In the genomic region with DNA sequence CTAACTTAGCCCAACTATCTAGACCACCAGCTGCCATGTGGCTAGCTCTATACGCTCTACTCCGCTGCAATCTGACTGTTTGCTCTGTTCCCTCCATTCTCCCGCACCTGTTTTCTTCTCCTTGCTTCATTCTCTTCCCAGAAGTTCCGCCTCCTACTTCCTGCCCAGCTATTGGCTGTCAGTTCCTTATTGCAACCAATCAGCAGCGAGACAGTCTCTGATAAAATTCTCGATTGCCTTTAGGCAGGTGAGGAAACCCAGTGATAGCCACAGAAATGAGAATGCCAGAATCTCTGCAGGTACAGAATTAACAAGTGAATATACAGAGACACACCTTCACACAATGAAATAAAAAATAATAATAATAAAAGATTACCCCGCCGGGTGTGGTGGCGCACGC, we compare ENCODE assay signal across 33 mouse cellular contexts. TPM values are rescaled to one million over a fixed set of nuclear protein-coding genes. Genes with fewer than 3 reads are reported as not detected.
A peak's percentile ranks its signal among the peaks of the same experiment; 100 is the strongest.
DNase-seq lines count a peak whose midpoint lies in the region; TF ChIP-seq lines count a peak whose summit lies in the region.
"Had no signal": no experiment of that assay in that cellular context is flagged by ENCODE, and none has a peak within 500 bp of the region (broad histone marks: within the 10 kb centered on the region; RNA-seq: fewer than 3 reads in every experiment).

No protein-coding gene starts in this region.

- TF ChIP-seq CTCF in thymus, adult 2 months (IDR thresholded peaks at IDR 0.05; ENCODE audit: borderline replicate concordance, control insufficient read depth, extremely low read depth, insufficient read depth, low read length, poor library complexity) = no peak
- TF ChIP-seq CTCF in MEL (IDR thresholded peaks at IDR 0.05 in 2 of 3, conservative IDR thresholded peaks at IDR 0.05 in 1 of 3; ENCODE audit: control insufficient read depth in 1 of 3, insufficient read depth in 1 of 3, low read depth in 2 of 3, low read length in 3 of 3, poor library complexity in 1 of 3, severe bottlenecking in 1 of 3) = no peak

- no peak overlapping the region for H3K9ac ChIP-seq in MEL (ENCODE audit: control insufficient read depth, low read depth, low read length, poor library complexity, severe bottlenecking)
- H3K9ac ChIP-seq: forebrain, embryonic 13.5 days; heart, embryonic 13.5 days; hindbrain, embryonic 15.5 days; limb, embryonic 13.5 days; liver, embryonic 12.5 days; midbrain, embryonic 13.5 days had no signal

- DNase-seq in thymus, postnatal 14 days = peak; percentile 32
- no peak for DNase-seq in thymus, adult 2 months
- DNase-seq in MEL (ENCODE audit: low read depth, low spot score) = peak; percentile 55
- DNase-seq in ZHBTc4 (ENCODE audit: low read depth, low spot score) = peak; percentile 50
- DNase-seq in urinary bladder, postnatal 14 days (ENCODE audit: low spot score) = no peak
- no peak for DNase-seq in cerebellum, postnatal 10 days
- DNase-seq: adrenal gland, postnatal 25 days; cerebellum, adult 18-20 months; cerebellum, postnatal 14 days; gastrocnemius, postnatal 10 days; heart, postnatal 10 days; kidney, adult 2 months; kidney, postnatal 36 days; lung, adult 18-20 months; thymus, postnatal 36 days had no signal

- no peak for TF ChIP-seq POLR2A in thymus, adult 2 months (IDR thresholded peaks at IDR 0.05; ENCODE audit: control insufficient read depth, extremely low read depth, insufficient read depth, low read length, poor library complexity)
- no peak for TF ChIP-seq POLR2A in MEL (IDR thresholded peaks at IDR 0.05; ENCODE audit: control insufficient read depth in 1 of 2, insufficient read depth in 1 of 2, low read depth in 1 of 2, low read length in 2 of 2, poor library complexity in 1 of 2)

- H3K36me3 ChIP-seq in thymus, adult 2 months (ENCODE audit: control insufficient read depth, insufficient read depth, low read length) = no peaks in the 10 kb centered on the region
- 0 out of 4 replicates have a peak, but pooled peaks cover 0 to 2% of the 10 kb centered on the region in 2 experiments for H3K36me3 ChIP-seq in MEL (ENCODE audit: control insufficient read depth in 1 of 2, insufficient read depth in 2 of 2, low read length in 2 of 2)
- H3K36me3 ChIP-seq: heart, embryonic 13.5 days; hindbrain, embryonic 15.5 days; limb, embryonic 13.5 days; liver, embryonic 12.5 days; midbrain, embryonic 13.5 days had no signal

- no peak overlapping the region for H3K27ac ChIP-seq in thymus, adult 2 months (ENCODE audit: control insufficient read depth, insufficient read depth, low read length)
- H3K27ac ChIP-seq in MEL (ENCODE audit: control insufficient read depth, low read depth, low read length) = no peak overlapping the region
- H3K27ac ChIP-seq: forebrain, embryonic 13.5 days; heart, embryonic 13.5 days; hindbrain, embryonic 15.5 days; limb, embryonic 13.5 days; liver, embryonic 12.5 days; midbrain, embryonic 13.5 days had no signal

- TF ChIP-seq EP300 in MEL (IDR thresholded peaks at IDR 0.05; ENCODE audit: low read depth in 1 of 2, low read length in 2 of 2) = no peak

- no peak overlapping the region for H3K4me3 ChIP-seq in thymus, adult 2 months (ENCODE audit: control insufficient read depth, insufficient read depth, low read length)
- no peak overlapping the region for H3K4me3 ChIP-seq in MEL (ENCODE audit: control insufficient read depth in 1 of 2, insufficient read depth in 1 of 2, low read depth in 2 of 2, low read length in 2 of 2)
- H3K4me3 ChIP-seq: forebrain, embryonic 13.5 days; heart, embryonic 13.5 days; hindbrain, embryonic 15.5 days; limb, embryonic 13.5 days; liver, embryonic 12.5 days; midbrain, embryonic 13.5 days had no signal

- H3K9me3 ChIP-seq in MEL (replicated peaks; ENCODE audit: insufficient read depth, low read length) = no peaks in the 10 kb centered on the region
- H3K9me3 ChIP-seq: forebrain, embryonic 13.5 days; heart, embryonic 13.5 days; hindbrain, embryonic 15.5 days; limb, embryonic 13.5 days; liver, embryonic 12.5 days; midbrain, embryonic 13.5 days had no signal

- 53% methylated on average over 10 of the region's 10 CpGs for WGBS in thymus, adult 2 months

- no peaks in the 10 kb centered on the region; the same call in 1 of the 2 replicates for H3K4me1 ChIP-seq in thymus, adult 2 months (replicated peaks; ENCODE audit: control insufficient read depth, insufficient read depth, low read length)
- no peaks in the 10 kb centered on the region for H3K4me1 ChIP-seq in MEL (ENCODE audit: control insufficient read depth in 1 of 2, insufficient read depth in 2 of 2, low read length in 2 of 2)
- H3K4me1 ChIP-seq: forebrain, embryonic 13.5 days; heart, embryonic 13.5 days; hindbrain, embryonic 15.5 days; limb, embryonic 13.5 days; midbrain, embryonic 13.5 days had no signal

- H3K27me3 ChIP-seq in thymus, adult 2 months (ENCODE audit: control insufficient read depth, insufficient read depth, low read length) = no peaks in the 10 kb centered on the region; the same call in 1 of the 2 replicates
- H3K27me3 ChIP-seq in MEL (ENCODE audit: control insufficient read depth in 1 of 2, insufficient read depth in 2 of 2, low read length in 2 of 2) = peaks cover 0 to 5% of the 10 kb centered on the region in 2 experiments; a peak in 2 of 4 replicates
- H3K27me3 ChIP-seq: forebrain, embryonic 13.5 days; hindbrain, embryonic 15.5 days; limb, embryonic 13.5 days; midbrain, embryonic 13.5 days had no signal

- TF ChIP-seq RAD21 in MEL (IDR thresholded peaks at IDR 0.05; ENCODE audit: low read depth, low read length) = no peak

- no peaks in the 10 kb centered on the region for H3K79me2 ChIP-seq in MEL (ENCODE audit: control insufficient read depth, insufficient read depth, low read length, poor library complexity)

TF ChIP-seq in MEL, 35 proteins besides CTCF, POLR2A, EP300 and RAD21:
- TF ChIP-seq NELFE (IDR thresholded peaks at IDR 0.05; ENCODE audit: low read depth, low read length) (no peak), GATA1 (IDR thresholded peaks at IDR 0.05; ENCODE audit: low read depth, low read length) (peak; percentile 56)
TF ChIP-seq in MEL: peak in this region for 1.

RNA-seq across cellular contexts. Expression of gene Pear1, which starts 4.9 kb away (rescaled TPM):
- 17.5 and 19.8 TPM in 2 replicates for polyA plus RNA-seq in thymus, adult 2 months (2012; rRNA removed)
- total RNA-seq in MEL (2012; rRNA removed) = 0.16 and 0.35 TPM in 2 replicates
- 1 to 10 TPM in 1 of 2 experiments, not detected in 1; 1.0 TPM for polyA plus RNA-seq in MEL (2012; ENCODE audit: insufficient read depth in 1 of 2, insufficient read length in 2 of 2, low read depth in 1 of 2, low replicate concordance in 2 of 2, missing spikeins in 1 of 2)

RNA-seq across cellular contexts. Expression of gene Sh2d2a, which starts 17.5 kb away (rescaled TPM):
- polyA plus RNA-seq in thymus, adult 2 months (2012; rRNA removed) = 179 and 180 TPM in 2 replicates
- total RNA-seq in MEL (2012; rRNA removed) = not detected in 2 replicates
- not detected for polyA plus RNA-seq in MEL (2012; ENCODE audit: insufficient read depth in 1 of 2, insufficient read length in 2 of 2, low read depth in 1 of 2, low replicate concordance in 2 of 2, missing spikeins in 1 of 2)
- total RNA-seq: layer of hippocampus, adult 8-10 months; layer of hippocampus, postnatal 25 days; left cerebral cortex, adult 8-10 months; left cerebral cortex, postnatal 36 days had no signal
- polyA plus RNA-seq: cortical plate, adult 2 months; forebrain, embryonic 13.5 days; limb, embryonic 13.5 days; midbrain, embryonic 13.5 days; neural tube, embryonic 14.5 days; Patski had no signal

RNA-seq across cellular contexts. Expression of gene Insrr, which starts 32.3 kb away (rescaled TPM):
- 0.58 and 0.64 TPM in 2 replicates for polyA plus RNA-seq in thymus, adult 2 months (2012; rRNA removed)
- total RNA-seq in MEL (2012; rRNA removed) = 0.62 and 0.77 TPM in 2 replicates
- 1 to 10 TPM in 1 of 2 experiments, not detected in 1; 3.7 TPM for polyA plus RNA-seq in MEL (2012; ENCODE audit: insufficient read depth in 1 of 2, insufficient read length in 2 of 2, low read depth in 1 of 2, low replicate concordance in 2 of 2, missing spikeins in 1 of 2)
- total RNA-seq: heart, adult 8-10 months; megakaryocyte, adult 5-6 weeks; monocyte, adult 5-6 weeks had no signal
- polyA plus RNA-seq: C2C12 had no signal

RNA-seq across cellular contexts. Expression of gene Ntrk1, which starts 34.1 kb away (rescaled TPM):
- 0.67 and 0.89 TPM in 2 replicates for polyA plus RNA-seq in thymus, adult 2 months (2012; rRNA removed)
- total RNA-seq in MEL (2012; rRNA removed) = not detected in 2 replicates
- not detected for polyA plus RNA-seq in MEL (2012; ENCODE audit: insufficient read depth in 1 of 2, insufficient read length in 2 of 2, low read depth in 1 of 2, low replicate concordance in 2 of 2, missing spikeins in 1 of 2)
- total RNA-seq: hematopoietic stem cell, adult 5-6 weeks; megakaryocyte, adult 5-6 weeks; monocyte, adult 5-6 weeks had no signal
- polyA plus RNA-seq: C2C12, Patski had no signal

RNA-seq across cellular contexts. Expression of gene Prcc, which starts 56.4 kb away (rescaled TPM):
- 54.5 and 60.0 TPM in 2 replicates for polyA plus RNA-seq in thymus, adult 2 months (2012; rRNA removed)
- 43.2 and 47.0 TPM in 2 replicates for total RNA-seq in MEL (2012; rRNA removed)
- polyA plus RNA-seq in MEL (2012; ENCODE audit: insufficient read depth in 1 of 2, insufficient read length in 2 of 2, low read depth in 1 of 2, low replicate concordance in 2 of 2, missing spikeins in 1 of 2) = 10 to 100 TPM in 1 of 2 experiments, not detected in 1; 65.9 TPM

Comparison
In these comparisons a context has a peak if more than half of its experiments do, and no peak if none do; other contexts are left out.
1. DNase-seq: peak in thymus, postnatal 14 days (single experiment), MEL (single experiment) and ZHBTc4 (single experiment); none in thymus, adult 2 months (single experiment), urinary bladder, postnatal 14 days (single experiment) and cerebellum, postnatal 10 days (0 of 2).
2. RNA of gene Sh2d2a, which starts 17.5 kb away (polyA plus RNA-seq): 179 to 180 TPM in thymus, adult 2 months; not detected in MEL; every median in the first group is over 100 times any median in the second.